Mouse (Mus musculus): ENCODE data around the gene Fgd2. TPM values are rescaled to one million over a fixed set of nuclear protein-coding genes. Genes with fewer than 3 reads are reported as not detected.

Fgd2 gene
- polyA plus RNA-seq, 1 experiment from 2014 or later: 3.8 TPM

DNA sequence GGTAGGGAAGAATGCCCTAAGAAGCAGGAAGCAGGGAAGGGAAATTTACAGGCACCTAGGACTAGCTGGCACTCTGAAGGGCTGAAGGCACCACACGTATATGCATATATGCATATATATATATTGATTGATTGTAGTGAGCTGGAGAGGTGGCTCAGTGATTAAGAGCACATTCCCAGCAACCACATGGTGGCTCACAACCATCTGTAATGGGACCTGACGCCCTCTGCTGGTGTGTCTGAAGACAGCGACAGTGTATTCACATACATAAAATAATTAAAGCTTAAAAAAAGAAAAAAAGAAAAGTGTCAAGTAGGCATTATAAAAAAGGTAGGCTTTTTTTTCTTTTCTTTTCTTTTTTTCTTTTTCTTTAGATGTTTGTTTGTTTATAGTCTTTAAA, 60.6 kb downstream of the Fgd2 start:
- no peaks in the 10 kb centered on the region for H3K36me3 ChIP-seq (replicated peaks; ENCODE audit: control insufficient read depth, insufficient read depth)
- no peak overlapping the region for H3K27ac ChIP-seq
- no peaks in the 10 kb centered on the region for H3K9me3 ChIP-seq (ENCODE audit: control insufficient read depth, low read length)
- 69% methylated on average over 3 of the region's 3 CpGs for WGBS
- H3K4me1 ChIP-seq (replicated peaks; ENCODE audit: control insufficient read depth, insufficient read depth, low read length): peaks cover 5% of the 10 kb centered on the region; the same call in 1 of the 2 replicates
- DNase-seq (ENCODE audit: low spot score): no peak
- no peaks in the 10 kb centered on the region for H3K27me3 ChIP-seq (ENCODE audit: control insufficient read depth, insufficient read depth, low read length)
- H3K4me2 ChIP-seq (replicated peaks): no peak overlapping the region
- H3K9ac ChIP-seq: no peak overlapping the region
- no peak for ATAC-seq (ENCODE audit: low FRiP score)
- no peak overlapping the region for H3K4me3 ChIP-seq (replicated peaks; ENCODE audit: low read length)

DNA sequence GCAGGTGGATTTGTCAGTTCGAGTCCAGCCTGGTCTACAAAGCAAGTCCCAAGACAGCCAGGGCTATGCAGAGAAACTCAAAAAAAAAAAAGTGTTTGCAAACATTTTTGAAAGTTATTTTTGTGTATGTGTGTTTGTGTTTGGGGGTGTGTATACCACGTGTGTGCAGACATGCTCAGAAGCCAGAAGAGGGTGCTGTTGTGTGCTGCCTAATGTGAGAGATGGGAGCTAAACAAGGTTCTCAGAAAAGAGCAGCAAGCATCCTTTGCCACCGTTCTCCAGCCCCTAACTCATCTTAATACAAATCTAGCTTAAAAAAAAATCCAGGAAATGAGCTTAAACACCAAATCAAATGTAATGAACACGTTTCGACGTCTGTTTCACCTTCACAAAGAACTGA, 61.6 kb downstream of the Fgd2 start:
- DNase-seq (ENCODE audit: low spot score): no peak
- no peaks in the 10 kb centered on the region for H3K27me3 ChIP-seq (ENCODE audit: control insufficient read depth, insufficient read depth, low read length)
- H3K4me3 ChIP-seq (replicated peaks; ENCODE audit: low read length): no peak overlapping the region
- no peaks in the 10 kb centered on the region for H3K36me3 ChIP-seq (replicated peaks; ENCODE audit: control insufficient read depth, insufficient read depth)
- WGBS: 92% methylated on average over 6 of the region's 6 CpGs
- H3K9ac ChIP-seq: no peak overlapping the region
- H3K27ac ChIP-seq: no peak overlapping the region
- ATAC-seq (ENCODE audit: low FRiP score): no peak
- H3K4me2 ChIP-seq (replicated peaks): no peak overlapping the region
- no peaks in the 10 kb centered on the region for H3K4me1 ChIP-seq (replicated peaks; ENCODE audit: control insufficient read depth, insufficient read depth, low read length)
- H3K9me3 ChIP-seq (ENCODE audit: control insufficient read depth, low read length): no peaks in the 10 kb centered on the region

DNA sequence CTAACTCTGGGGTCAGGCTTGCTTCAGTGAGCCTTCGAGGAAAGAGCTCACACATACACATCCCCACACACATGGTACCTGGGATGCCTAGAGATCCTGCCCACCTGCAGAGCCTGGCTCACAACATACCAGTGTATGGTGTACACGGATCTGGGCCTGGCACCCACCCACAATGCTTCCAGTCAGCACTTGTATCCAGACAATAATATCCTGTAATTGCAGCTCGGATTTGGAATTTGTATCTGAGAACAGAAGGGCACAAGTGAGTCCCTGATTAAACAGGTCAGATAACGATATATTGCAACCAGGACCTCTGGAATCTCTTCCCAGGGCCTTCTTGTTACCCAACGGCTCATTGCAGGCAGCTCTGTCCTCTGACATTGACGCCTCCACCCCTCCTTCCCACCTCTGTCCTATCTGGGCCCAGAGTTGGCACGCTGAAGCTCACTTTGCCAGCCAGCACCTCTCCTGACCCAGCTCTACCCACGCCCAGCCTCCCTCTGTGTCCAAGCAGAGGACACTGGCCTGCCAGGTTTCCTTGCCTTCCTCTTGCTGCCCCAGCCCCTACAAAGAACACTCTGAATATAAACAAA, 62.3 kb downstream of the Fgd2 start:
- no peak overlapping the region for H3K27ac ChIP-seq
- H3K4me2 ChIP-seq (replicated peaks): no peak overlapping the region
- no peak overlapping the region for H3K4me3 ChIP-seq (replicated peaks; ENCODE audit: low read length)
- H3K9ac ChIP-seq: no peak overlapping the region
- DNase-seq (ENCODE audit: low spot score) (no peak), ATAC-seq (ENCODE audit: low FRiP score) (no peak)
- WGBS: 86% methylated on average over 8 of the region's 8 CpGs
- no peaks in the 10 kb centered on the region for H3K36me3 ChIP-seq (replicated peaks; ENCODE audit: control insufficient read depth, insufficient read depth)
- no peaks in the 10 kb centered on the region for H3K27me3 ChIP-seq (ENCODE audit: control insufficient read depth, insufficient read depth, low read length)
- H3K4me1 ChIP-seq (replicated peaks; ENCODE audit: control insufficient read depth, insufficient read depth, low read length): no peaks in the 10 kb centered on the region
- H3K9me3 ChIP-seq (ENCODE audit: control insufficient read depth, low read length): no peaks in the 10 kb centered on the region

DNA sequence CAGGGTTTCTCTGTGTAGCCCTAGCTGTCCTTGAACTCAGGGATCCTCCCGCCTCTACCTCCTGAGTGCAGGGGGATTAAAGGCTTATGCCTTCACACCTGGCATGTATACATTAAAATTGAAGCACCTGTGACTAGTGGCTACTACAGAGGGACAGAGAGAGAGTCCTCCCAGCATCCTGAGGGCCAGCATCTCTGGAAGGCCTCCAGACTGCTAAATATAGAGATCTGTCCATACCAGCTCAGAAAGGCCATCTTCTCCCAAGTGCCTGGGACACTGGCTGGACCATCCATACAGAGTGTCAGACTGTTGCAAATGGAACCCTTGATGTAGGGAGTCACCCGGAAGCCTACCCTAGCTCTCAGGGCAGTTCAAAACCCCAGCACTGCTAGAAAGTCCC, 63.3 kb downstream of the Fgd2 start:
- ATAC-seq (ENCODE audit: low FRiP score): no peak
- Histone ChIP-seq H3K36me3 (replicated peaks; ENCODE audit: control insufficient read depth, insufficient read depth) (no peaks in the 10 kb centered on the region), H3K4me1 (replicated peaks; ENCODE audit: control insufficient read depth, insufficient read depth, low read length) (no peaks in the 10 kb centered on the region), H3K4me3 (replicated peaks; ENCODE audit: low read length) (no peak overlapping the region), H3K4me2 (replicated peaks) (no peak overlapping the region), H3K27me3 (ENCODE audit: control insufficient read depth, insufficient read depth, low read length) (no peaks in the 10 kb centered on the region), H3K9ac (no peak overlapping the region), H3K9me3 (ENCODE audit: control insufficient read depth, low read length) (no peaks in the 10 kb centered on the region), H3K27ac (no peak overlapping the region)
- WGBS: 92% methylated on average over 2 of the region's 2 CpGs
- DNase-seq (ENCODE audit: low spot score): no peak

DNA sequence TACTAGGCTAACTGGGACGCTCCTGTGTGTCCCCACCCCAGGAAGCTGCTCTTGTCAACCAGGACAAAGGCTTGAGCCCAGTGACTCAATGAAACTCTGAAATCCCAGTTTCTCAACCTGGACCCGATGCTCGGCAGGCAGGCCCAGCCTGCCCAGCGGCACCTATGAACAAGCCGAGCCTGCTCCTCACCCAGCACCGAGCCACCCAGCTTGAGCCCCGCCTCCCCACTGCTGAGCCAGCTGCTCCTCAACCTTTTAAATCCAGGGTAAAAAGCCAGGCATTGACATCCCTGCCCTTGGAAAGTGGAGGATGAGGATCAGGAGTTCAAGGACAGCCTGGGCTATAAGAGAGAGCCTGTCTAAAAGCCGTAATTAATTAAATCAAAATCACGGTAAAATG, 64.6 kb downstream of the Fgd2 start:
- Histone ChIP-seq H3K9ac (no peak overlapping the region), H3K9me3 (ENCODE audit: control insufficient read depth, low read length) (no peaks in the 10 kb centered on the region), H3K4me1 (replicated peaks; ENCODE audit: control insufficient read depth, insufficient read depth, low read length) (no peaks in the 10 kb centered on the region), H3K4me2 (replicated peaks) (no peak overlapping the region), H3K36me3 (replicated peaks; ENCODE audit: control insufficient read depth, insufficient read depth) (no peaks in the 10 kb centered on the region), H3K27me3 (ENCODE audit: control insufficient read depth, insufficient read depth, low read length) (no peaks in the 10 kb centered on the region), H3K27ac (no peak overlapping the region), H3K4me3 (replicated peaks; ENCODE audit: low read length) (no peak overlapping the region)
- 56% methylated on average over 9 of the region's 9 CpGs for WGBS
- DNase-seq (ENCODE audit: low spot score) (no peak), ATAC-seq (ENCODE audit: low FRiP score) (no peak)

DNA sequence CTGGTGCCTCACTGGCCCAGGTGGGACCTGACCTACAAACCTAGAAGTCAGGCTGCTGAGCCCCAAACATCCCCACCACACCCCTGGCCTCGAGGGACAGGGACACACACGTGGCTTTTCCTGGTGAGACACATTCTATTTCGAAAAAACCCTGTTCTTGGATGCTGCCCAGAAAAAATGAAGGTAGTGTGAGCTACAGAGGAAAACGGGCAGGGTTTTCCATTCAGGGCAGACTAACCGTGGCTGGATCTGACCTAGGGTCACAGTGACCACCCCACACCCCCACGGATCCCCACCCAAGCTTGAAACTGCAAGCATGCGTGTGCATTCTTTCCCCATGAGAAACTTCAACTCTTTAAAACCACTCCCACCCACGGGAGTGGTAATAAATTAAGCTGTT, 67.5 kb downstream of the Fgd2 start:
- H3K27ac ChIP-seq: no peak overlapping the region
- DNase-seq (ENCODE audit: low spot score) (no peak), ATAC-seq (ENCODE audit: low FRiP score) (no peak)
- H3K4me2 ChIP-seq (replicated peaks): no peak overlapping the region
- no peaks in the 10 kb centered on the region for H3K9me3 ChIP-seq (ENCODE audit: control insufficient read depth, low read length)
- no peak overlapping the region for H3K4me3 ChIP-seq (replicated peaks; ENCODE audit: low read length)
- no peaks in the 10 kb centered on the region for H3K36me3 ChIP-seq (replicated peaks; ENCODE audit: control insufficient read depth, insufficient read depth)
- no peaks in the 10 kb centered on the region for H3K27me3 ChIP-seq (ENCODE audit: control insufficient read depth, insufficient read depth, low read length)
- H3K9ac ChIP-seq: no peak overlapping the region
- no peaks in the 10 kb centered on the region for H3K4me1 ChIP-seq (replicated peaks; ENCODE audit: control insufficient read depth, insufficient read depth, low read length)
- WGBS: 31% methylated on average over 8 of the region's 8 CpGs

DNA sequence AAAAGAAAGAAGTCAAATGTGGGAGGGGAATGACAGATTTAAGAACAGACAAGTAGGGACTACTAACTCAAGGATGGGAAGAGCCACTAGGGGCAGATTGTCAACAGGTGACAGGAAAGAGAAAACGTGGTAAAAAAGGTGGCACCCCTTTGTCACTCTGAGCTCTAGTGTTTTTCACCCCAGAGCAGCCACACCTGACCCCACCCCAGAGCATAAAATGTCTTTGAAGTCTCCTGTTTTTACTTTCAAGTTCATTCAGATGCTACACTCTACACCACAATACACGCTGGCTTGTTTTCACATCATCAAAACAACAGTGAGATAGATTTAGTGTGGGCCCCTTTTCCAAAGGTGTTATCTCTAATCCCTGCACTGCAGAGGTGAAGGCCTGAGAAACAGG, 68.1 kb downstream of the Fgd2 start:
- ATAC-seq (ENCODE audit: low FRiP score): no peak
- no peak for DNase-seq (ENCODE audit: low spot score)
- no peak overlapping the region for H3K27ac ChIP-seq
- no peak overlapping the region for H3K9ac ChIP-seq
- no peaks in the 10 kb centered on the region for H3K4me1 ChIP-seq (replicated peaks; ENCODE audit: control insufficient read depth, insufficient read depth, low read length)
- no peak overlapping the region for H3K4me3 ChIP-seq (replicated peaks; ENCODE audit: low read length)
- WGBS: 45% methylated on average over 2 of the region's 2 CpGs
- H3K4me2 ChIP-seq (replicated peaks): no peak overlapping the region
- H3K9me3 ChIP-seq (ENCODE audit: control insufficient read depth, low read length): no peaks in the 10 kb centered on the region
- H3K36me3 ChIP-seq (replicated peaks; ENCODE audit: control insufficient read depth, insufficient read depth): no peaks in the 10 kb centered on the region
- H3K27me3 ChIP-seq (ENCODE audit: control insufficient read depth, insufficient read depth, low read length): no peaks in the 10 kb centered on the region

Other genes starting within 250 kb of the Fgd2 start
- not detected in 2 replicates for gene Rab44, start 246.8 kb upstream of the Fgd2 start, polyA plus RNA-seq (2014; fragmentation: Nextera tagmentation; extraction: Ambion mirVana)
- gene Cpne5, start 122.7 kb upstream of the Fgd2 start, polyA plus RNA-seq (2014; fragmentation: Nextera tagmentation; extraction: Ambion mirVana): 38.1 and 42.8 TPM in 2 replicates
- gene Ppil1, start 96.7 kb upstream of the Fgd2 start, polyA plus RNA-seq (2014; fragmentation: Nextera tagmentation; extraction: Ambion mirVana): 101 TPM in 2 replicates
- gene BC004004, start 92.1 kb upstream of the Fgd2 start, polyA plus RNA-seq (2014; fragmentation: Nextera tagmentation; extraction: Ambion mirVana): 126 and 131 TPM in 2 replicates
- 0.84 and 0.85 TPM in 2 replicates for gene Pi16, start 43.2 kb upstream of the Fgd2 start, polyA plus RNA-seq (2014; fragmentation: Nextera tagmentation; extraction: Ambion mirVana)
- gene Mtch1, start 13.0 kb upstream of the Fgd2 start, polyA plus RNA-seq (2014; fragmentation: Nextera tagmentation; extraction: Ambion mirVana): 530 and 564 TPM in 2 replicates
- gene Pim1, start 129.8 kb downstream of the Fgd2 start, polyA plus RNA-seq (2014; fragmentation: Nextera tagmentation; extraction: Ambion mirVana): 6.4 and 7.8 TPM in 2 replicates
- gene Gm17657, start 188.7 kb downstream of the Fgd2 start, polyA plus RNA-seq (2014; fragmentation: Nextera tagmentation; extraction: Ambion mirVana): not detected in 2 replicates
- 27.8 and 30.5 TPM in 2 replicates for gene Tbc1d22b, start 188.9 kb downstream of the Fgd2 start, polyA plus RNA-seq (2014; fragmentation: Nextera tagmentation; extraction: Ambion mirVana)
- gene Tmem217, start 191.5 kb downstream of the Fgd2 start, polyA plus RNA-seq (2014; fragmentation: Nextera tagmentation; extraction: Ambion mirVana): 0.50 and 0.53 TPM in 2 replicates